Mouse (Mus musculus) kidney, postnatal 10 days (tissue): ENCODE data around the gene H2al1m.
A peak's percentile ranks its signal among the peaks of the same experiment; 100 is the strongest.
"Not testable (repeated sequence)": the region's sequence is repeated elsewhere in the genome, so short reads cannot be mapped to it uniquely, and the experiment has no call there.

Experiments
- DNase-seq: peaks from one replicate; pipeline ENCODE4 v3.0.0; 2021; ENCODE audit warnings: mixed read lengths

H2al1m gene

DNA sequence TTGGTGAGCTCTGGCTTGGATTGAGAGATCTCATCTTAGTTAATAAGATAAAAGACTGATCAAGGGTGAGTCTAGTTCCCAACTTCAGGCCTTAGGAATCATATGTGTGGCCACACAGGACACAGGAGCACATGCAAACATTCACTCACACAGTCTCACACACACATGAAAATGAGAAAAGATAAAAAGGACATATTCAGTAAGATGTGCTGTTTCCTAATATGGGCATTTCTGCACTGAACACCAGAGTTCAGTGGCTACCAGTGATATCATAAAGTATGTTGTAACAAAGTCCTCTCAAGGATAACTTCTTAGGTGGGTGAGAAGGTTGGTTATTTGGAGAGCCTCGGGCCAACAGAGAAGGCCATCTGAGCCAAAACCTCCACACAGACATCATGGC is at the start of gene H2al1m:
Gene H2al1m (plus strand): TSS at position 301 of the 400 bp plus-strand sequence.
- not testable (repeated sequence) for DNase-seq

DNA sequence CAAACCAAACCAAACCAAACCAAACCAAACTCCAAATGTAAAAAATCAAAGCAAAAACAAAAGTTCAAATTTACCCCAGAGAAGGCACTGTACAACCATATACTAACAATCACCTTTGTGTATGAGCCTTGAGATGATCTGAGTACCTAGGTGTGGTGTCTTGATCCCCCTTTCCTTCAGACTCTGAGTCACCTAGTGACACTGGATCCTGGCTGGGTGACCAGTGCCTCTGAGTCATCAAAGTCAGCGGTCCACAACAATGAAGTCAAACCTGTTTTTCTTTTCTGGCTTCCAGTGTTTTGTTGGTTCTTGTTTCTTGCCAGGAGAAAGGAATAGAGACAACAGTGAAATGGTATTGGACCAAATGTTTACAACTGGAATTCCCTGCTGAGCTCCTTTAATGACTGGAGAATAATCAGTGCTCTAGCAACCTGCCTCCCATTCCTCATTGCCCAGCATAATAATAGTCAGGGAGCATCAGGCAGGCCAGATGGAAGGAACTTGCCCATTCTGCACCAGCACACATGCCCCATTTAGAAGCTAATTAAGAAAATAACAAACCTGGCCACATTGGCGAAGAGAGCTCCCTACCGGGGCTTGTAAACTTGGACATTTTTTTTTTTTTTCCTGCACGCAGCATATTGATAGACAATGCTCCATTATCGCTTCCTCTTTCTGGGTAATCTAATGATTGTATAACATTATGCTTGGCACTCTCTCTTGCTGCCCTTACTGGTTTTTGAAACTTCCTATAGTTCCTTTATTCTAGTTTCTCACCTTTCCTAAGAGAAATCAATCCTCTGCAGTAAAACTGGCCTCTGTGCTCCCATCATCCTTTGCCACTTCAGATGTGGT is 42.6 kb upstream of the H2al1m start:
- no peak for DNase-seq

DNA sequence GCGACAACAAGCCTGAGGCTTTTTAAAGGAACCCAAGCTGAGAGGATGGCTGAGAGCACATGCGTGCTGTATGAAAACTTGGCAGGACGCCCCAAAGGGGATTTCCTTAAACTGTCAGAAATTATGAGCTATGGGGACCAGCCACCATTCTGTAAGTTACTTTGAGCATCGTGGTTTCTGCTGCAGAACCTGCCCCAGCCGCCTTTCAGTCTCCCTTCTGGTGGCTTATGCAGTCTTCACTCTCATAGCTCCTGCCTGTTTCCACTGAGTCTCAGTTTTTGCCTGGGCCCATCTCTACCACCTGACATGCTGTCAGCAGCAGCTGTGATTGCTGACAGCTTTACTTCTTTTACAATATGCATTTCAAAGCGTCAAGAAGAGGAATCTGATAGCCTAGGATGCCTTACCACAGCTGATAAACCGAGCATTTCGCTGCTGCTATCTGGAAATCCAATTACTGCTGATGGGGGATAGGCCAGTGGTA is 40.1 kb upstream of the H2al1m start:
- peak; percentile 74 for DNase-seq

DNA sequence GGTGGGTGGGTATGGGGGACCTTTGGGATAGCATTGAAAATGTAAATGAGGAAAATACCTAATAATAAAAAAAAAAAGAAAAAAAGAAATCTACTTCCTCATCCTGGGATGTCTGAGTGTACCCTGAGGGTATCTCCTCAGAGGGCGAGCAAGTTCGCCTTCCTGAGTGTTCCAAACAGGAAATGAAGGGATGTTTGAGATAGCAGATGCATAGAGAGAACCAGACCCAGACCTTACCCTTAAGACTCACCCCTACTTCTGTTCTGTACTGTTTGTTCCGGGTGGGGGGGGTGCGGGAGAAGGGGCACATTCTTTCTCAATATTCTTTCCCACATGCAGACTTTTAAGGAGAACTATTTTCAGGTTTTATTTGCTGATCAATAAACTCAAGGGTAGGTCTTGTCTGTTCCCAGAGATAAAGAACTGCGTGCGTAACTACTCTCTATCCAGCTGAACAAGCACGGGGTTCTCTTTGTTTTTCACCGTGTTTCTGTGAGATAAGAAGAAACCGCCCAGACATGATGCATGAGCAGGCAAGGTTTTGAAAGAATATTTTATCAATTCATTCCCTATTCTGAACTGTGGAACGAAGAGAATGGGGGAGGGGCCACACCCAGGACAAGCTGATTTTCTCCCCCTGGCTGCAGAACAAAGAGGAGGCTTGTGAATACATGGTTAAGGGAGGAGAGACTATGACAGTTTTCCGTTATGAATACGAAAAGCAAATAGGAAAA is 38.8 kb upstream of the H2al1m start:
- no peak for DNase-seq

DNA sequence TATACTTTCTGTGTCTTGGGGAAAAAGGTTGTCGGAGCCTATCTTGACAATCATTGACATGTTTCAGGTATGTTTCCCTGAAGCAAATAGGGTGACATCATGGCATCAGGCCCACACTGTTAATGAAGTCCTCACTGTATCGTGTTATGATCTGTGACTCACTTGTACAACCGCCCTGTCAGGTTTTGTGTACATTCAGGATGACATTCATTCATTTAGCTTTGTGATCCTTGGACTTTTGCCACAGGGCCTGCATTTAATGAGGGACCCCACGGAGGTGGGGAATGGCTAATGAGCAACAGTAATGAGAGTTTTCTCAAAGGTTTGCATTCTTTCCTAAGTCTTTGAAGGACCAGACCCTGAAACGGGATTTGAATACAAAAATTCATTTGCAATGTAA is 34.7 kb upstream of the H2al1m start:
- DNase-seq, result no peak

DNA sequence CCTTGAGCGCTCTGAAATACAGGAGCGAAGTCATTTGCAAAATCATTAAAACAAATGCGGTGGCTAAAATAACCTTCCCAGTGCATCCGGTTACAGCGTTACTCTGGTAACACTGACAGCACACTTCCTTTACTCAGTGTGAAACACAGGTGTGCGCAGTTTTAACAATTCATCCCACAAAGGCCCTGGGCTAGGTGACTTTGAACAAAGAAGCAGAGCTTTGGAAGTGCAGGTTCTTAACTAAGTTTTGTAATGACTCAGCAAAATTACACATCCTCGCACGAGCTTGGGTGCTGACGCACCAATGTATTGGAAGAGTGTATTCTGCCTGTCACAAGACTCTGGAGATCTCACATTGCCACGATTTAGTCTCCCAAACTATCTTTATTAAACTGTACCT is 29.6 kb upstream of the H2al1m start:
- no peak for DNase-seq

DNA sequence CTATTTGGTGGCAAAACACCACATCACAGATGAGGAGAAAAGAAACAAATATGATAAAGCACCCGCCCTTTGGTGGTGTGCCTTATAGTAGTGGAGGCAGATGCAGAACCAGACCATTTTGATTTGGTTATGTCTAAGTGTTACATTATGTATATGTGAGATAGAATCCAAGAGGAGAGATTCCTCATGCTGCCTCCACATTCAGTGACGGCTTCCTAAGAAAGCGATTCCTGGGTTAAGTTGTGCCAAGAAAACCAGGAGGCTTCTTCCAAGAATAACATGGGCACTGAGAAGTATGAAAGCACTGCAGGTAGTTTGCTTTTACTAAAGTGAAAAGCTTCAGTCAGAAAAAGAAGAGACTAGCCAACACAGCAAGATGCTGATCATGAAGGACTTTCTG is 28.7 kb upstream of the H2al1m start:
- no peak for DNase-seq

DNA sequence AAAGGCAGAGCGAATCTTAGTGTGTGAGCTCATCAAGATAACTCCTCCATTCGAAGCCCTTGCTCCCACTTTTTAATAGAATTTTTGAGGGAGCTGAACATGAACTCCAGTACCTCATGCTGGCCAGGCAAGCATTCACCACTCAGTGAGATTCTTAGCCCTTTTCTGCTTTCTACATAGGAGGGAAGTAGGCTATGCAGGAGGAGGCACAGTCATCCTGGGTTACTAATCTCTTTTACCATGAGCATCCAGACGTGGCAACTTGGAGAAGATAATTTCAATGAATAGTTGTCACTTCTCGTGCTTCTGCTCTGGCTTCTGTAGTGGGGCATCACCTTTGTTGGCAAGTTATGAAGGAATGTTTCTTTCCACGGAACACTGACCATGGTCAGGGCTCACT is 26.8 kb upstream of the H2al1m start, which contains the start of gene Gm14862:
Gene Gm14862 (minus strand): TSS at position 134 of the 400 bp plus-strand sequence.
- DNase-seq, result no peak

DNA sequence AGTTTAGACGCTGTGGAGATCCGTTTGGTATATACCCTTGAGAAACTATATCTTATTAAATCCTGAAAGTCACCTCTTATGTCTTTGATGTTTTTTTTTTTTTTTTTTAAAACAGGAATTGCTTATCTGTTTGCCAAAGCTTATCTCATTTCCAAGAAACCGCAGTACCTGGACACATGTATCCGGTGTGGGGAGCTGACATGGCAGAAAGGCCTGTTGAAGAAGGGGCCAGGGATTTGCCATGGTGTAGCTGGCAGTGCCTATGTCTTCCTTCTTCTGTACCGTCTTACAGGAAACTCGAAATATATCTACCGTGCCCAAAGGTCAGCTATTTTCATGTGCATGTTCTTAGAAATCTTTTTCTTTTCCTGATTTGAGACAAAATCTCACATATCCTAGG is 25.7 kb upstream of the H2al1m start:
- DNase-seq, result no peak

DNA sequence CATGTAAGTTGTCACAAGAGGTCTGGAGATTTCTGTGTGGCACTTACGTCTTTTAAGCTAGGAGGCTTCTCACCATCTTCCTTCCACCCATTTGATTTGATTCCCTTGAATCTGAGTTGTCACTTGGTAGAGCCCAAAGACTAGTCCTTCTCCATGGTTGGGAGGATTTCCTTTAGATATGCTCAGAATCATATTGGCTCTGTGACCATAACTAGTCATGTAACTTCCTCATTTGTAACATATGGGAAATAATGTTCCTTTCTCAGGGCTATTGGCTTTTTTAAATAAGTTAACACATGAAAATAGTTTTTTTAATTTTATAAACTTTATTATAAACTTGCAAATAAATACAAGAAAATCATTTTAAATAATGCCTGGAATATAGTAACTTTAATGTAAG is 24.3 kb upstream of the H2al1m start:
- no peak for DNase-seq

DNA sequence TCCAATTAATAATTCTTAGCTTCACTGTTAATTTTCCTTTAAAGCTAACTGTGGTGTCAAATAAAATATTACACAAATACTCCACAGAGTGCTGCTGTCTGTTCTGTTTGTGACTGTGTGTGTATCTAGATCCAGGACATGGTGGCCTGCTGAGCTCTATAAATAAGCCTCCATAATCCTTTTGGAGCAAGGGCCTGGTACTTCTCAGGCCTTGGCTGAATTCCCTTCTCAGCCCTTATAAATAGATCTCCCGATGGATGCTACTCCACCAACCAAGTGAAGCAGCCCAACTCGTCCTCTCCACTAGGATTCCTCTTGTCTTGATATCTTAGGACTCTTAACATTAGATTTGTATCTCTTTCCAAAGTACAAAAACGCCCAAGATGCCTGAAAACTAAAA is 12.5 kb upstream of the H2al1m start:
- DNase-seq, result no peak

DNA sequence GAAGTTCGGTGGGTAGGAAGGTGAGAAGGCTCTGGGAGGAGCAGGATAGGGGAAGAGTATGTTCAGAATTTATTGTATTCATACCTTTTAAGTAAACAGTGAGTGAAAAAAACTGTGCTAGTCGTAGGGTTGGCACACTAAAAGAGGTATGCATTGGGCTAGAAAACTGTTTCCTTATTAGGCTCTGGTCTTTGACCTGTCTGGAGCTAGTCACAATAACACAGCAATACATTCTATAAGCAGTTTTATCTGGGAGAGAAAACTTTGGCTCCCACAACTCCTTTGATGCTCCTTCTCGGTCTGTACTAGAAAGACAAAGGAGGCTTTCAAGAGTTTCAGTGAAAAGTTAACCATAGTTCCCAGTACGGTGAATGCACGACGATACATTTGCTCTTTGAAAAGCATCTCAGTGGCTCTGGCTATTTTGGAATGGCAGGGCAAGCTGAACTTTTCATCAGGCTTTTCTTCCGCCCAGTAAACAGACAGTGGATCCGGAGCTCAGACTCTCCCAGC is 11.6 kb upstream of the H2al1m start:
- no peak for DNase-seq

DNA sequence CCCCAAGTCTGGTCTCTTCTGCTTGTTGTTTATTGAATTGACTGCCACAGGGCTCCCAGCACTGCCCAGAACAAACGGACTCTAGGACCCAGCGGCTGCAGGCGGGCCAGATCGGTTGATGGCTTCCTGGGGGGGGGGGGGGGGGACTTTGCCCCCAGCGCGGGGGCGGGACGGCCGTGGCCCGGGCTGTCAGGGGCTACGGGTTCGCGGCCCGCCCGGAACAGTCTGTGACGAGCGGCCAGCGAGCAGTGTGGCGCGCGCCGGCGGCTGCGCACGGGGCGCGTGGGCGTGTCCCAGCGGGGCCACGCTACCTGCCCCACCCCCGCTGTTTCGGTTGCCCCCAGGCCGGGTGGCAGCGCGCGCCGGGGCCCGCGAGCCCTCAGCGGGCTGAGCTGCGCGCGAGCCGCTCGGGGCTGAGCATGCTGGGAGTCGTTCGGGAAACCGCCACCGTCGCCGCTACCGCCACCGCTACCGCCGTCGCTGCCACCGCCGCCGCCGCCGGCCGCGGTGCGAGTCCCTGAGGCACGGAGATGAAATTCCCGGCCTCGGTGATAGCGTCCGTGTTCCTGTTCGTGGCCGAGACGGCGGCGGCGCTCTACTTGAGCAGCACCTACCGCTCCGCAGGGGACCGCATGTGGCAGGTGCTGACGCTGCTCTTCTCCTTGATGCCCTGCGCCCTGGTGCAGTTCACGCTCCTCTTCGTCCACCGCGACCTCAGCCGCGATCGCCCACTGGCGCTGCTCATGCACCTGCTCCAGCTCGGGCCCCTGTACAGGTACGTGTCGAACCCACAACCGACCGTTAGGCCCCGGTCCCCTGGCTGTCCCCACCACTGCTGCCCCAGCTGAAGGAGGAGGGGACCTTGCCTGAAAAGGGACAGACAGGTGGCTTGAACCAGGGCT is 10.9 kb upstream of the H2al1m start, which contains the start of gene Xk:
Gene Xk (plus strand): TSS at position 297 of the 902 bp plus-strand sequence.
- DNase-seq, result peak; percentile 67

DNA sequence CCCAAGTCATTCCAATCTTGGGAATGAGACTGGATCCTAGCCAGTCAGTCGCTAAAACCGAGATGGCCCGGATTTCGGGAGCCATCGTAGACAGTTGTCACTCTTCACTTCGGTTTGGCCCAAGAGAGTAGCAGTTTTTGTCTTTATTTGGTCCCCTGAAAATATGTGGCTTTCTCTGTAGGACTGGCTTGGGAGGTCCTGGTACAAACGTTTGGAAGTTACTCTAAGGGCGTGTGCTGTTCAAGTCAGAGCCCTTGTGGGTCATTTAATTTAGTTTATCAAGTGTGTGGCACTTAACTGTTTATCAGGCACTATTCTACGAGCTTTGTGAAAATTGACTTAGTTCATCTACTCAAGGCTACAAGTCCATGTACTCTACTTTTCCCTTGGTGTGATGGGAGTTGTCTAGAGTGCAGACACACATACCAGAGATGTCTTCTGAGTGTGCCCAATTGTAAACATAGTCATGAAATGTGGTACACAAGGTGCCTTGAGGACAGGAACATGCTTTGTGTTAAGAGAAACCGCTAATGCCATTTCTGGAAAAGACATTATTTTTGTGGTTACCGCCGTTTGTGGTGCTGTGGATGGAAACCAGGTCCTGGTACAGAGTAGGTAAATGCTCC is 10.1 kb upstream of the H2al1m start:
- DNase-seq, result no peak

DNA sequence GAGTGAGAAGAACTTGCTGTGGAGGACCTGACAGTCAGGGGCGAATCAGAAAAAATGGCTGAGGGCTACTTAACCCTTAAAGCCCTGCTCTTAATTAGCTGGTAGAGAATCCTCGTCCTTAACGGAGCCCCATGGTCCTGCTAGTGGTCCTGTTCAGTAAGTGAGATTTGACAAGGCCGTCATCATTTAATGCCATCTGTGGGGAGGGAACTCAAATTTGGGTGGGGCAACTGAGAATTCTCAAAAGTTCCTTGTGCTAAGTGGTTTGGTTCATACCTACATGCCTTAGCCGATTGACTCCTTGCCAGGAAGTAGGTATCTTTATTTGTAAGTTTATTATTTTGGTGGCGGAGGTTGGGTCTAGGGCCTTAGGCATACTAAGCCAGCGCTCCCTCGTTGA is 9.2 kb upstream of the H2al1m start:
- DNase-seq, result no peak

DNA sequence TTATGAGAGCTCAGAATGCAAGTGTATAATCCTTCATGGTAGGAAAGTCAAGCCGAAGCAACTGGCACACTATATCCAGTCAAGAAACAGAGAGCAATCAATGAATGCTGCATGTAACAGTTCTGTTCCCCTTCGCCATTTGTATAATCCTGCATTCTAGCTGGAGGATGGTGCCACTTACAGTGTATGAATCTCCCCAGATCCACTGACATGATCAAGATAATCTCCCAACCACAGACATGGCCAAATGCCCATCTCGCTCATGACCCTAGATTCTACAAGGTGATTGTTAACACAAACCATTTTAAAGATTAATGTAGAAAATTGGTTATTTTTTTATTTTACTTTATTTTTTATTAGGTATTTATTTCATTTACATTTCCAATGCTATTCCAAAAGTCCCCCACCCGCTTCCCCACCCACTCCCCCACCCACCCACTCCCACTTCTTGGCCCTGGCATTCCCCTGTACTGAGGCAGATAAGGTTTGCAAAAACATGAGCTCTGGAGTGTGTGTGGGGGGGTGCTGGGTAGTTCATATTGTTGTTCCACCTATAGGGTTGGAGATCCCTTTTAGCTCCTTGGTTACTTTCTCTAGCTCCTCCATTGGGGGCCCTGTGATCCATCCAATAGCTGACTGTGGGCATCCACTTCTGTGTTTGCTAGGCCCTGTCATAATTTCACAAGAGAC is 9.7 kb downstream of the H2al1m start:
- not testable (repeated sequence) for DNase-seq

DNA sequence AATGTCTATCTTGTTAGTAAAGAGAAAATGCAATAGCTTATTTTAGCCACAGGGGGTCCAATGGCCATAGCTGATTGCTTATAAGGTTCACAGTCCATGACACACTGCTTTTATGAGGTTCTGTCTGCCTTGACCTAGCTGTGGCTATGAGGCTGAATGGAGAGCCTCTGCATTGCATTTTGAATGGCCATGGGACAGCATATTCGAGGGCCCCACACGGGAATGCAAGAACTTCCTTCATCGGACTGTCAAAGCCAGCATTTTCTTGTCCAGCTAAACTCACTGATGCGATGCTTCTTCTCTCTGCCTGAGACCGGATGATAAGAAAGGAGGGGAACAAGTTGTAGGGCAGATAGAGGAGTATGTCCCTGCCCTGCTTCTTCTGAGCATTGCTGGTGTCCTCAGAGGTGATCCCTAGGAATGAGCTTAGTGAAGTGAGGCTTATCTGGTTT is 14.9 kb downstream of the H2al1m start:
- no peak for DNase-seq

DNA sequence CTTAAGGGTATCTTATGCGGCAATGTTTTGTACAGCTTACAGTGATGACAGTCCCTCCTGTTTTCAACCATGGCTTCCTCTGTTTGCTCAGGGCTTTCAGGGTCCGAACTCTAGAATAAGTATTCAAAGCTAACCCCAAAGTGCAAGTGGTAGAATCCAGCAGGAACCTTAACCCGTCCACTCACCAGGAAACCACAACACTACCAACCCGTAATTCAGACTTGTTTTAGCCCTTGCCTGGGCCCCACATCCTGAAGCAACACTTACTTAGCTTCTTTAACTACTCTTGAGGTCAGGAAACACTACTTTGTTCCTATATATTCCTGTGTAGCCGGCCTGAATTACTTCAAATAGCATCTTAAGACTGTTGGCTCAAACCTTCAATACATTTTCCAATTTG is 19.2 kb downstream of the H2al1m start:
- no peak for DNase-seq

DNA sequence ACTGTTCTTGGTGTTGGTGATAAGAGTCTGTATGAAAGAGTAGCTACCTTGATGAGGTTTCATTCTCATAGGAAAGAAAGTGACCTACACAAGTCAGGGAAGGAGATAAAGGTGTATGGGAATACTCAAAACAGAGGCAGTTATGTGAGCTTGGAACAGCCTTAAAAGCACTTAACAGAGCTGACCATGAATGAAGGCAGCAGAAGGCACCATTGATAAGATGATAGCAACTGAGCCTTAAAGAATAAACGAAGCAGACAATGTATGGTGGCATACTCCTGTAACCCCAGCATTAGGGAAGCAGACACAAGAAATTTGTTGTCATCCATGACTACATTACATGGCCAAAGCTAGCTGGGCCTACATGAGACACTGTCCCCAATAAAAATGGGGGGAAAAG is 19.9 kb downstream of the H2al1m start:
- no peak for DNase-seq

DNA sequence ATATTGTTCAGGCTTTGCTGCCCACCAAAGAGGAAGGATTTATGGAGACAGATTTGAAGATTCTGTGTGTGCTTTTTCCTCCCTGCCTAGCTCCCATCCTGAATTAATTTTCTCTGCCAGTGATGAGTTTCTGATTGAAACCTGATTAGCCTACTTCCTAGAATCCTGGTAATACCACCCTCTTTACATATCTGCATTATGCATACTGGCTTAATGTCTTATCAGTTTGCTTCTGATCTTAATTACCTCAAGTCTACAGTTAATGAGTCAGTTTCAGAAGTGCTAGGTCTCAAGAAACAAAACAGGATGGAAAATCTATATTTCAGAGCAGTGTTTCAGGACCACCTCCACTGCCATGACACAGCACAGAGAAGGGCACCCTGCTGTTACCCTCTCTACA is 32.9 kb downstream of the H2al1m start:
- DNase-seq, result not testable (repeated sequence)

DNA sequence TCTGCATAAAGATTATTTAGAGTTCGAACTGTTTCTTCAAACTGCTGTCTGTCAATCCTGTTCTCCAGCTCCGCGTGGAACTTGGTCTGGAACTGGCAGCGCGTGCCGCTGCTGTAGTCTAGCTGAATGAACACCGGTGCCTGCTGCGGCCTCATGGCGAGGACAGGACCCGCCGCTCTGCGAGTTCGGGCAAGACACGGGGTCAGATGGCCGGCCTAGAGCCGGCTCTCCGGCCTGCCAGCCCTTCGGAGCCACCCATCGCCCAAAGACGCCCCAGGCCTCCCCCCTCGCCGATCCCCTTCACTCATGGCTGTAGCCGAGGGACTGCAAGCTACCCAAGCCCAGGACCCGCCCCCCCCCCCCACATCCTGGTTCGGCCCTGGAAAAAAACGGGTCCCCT is 44.4 kb downstream of the H2al1m start:
- not testable (repeated sequence) for DNase-seq
